Mouse (Mus musculus): ENCODE measurements around the gene Crhr1. TPM values are rescaled to one million over a fixed set of nuclear protein-coding genes. Genes with fewer than 3 reads are reported as not detected.

Crhr1 gene
- total and polyA plus RNA-seq, 3 experiments = not detected

DNA sequence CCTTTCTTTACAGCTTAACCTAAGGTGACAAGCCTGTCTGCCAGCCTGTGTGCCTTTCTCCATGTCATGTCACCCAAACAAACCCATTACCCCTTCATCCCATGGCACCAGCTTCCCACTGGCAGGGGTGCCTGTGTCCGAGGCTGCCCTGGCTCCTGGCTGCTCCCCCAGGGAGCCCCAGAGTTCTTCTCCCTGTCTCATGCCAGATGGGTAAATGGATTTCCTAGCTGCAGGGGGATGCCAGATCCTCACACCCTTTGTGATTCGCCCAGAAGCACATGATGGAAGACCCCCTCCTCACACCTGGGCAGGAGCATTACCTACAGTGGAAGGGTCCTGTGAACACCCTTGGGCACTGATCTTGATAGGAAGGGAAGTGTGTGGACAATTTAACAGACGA, 23.7 kb downstream of the Crhr1 start:
- Histone ChIP-seq H3K4me2 (ENCODE audit: insufficient read depth, low read depth, poor library complexity, severe bottlenecking) (no peak overlapping the region), H3K79me2 (replicated peaks; ENCODE audit: control insufficient read depth, extremely low read depth, insufficient read depth, poor library complexity, severe bottlenecking) (no peaks in the 10 kb centered on the region), H3K27me3 (replicated peaks) (peaks cover 8% of the 10 kb centered on the region), H3K9ac (ENCODE audit: insufficient read depth, low read depth) (no peak overlapping the region), H3K4me3 (replicated peaks in 1 of 3; ENCODE audit: low read depth in 2 of 3, low read length in 2 of 3, poor library complexity in 1 of 3) (no peak overlapping the region), H3K36me3 (replicated peaks in 1 of 2; ENCODE audit: control insufficient read depth in 1 of 2, insufficient read depth in 1 of 2, low read length in 1 of 2) (no peaks in the 10 kb centered on the region), H3K4me1 (ENCODE audit: control insufficient read depth in 1 of 2, insufficient read depth in 2 of 2) (peaks cover 0 to 17% of the 10 kb centered on the region in 2 experiments; a peak in 2 of 4 replicates), H3K27ac (ENCODE audit: insufficient read depth, low read depth) (no peak overlapping the region), H3K9me3 (replicated peaks; ENCODE audit: low read length) (no peaks in the 10 kb centered on the region)
- TF ChIP-seq KAT2A (IDR thresholded peaks at IDR 0.05; ENCODE audit: insufficient replicate concordance, low read length) (no peak), PAX5 (IDR thresholded peaks at IDR 0.05; ENCODE audit: low read length) (no peak), SMC3 (IDR thresholded peaks at IDR 0.05; ENCODE audit: low read depth, low read length) (no peak)
- dilution Hi-C loops (cut with MboI; ENCODE audit: extremely low pct_ligation_motif_present, extremely low pct_unique_long_range_greater_than_20kb, low sequenced_read_pairs) = no loop called here
- DNase-seq (ENCODE audit: extremely low read depth) = no peak
- in situ Hi-C loops (cut with MboI; ENCODE audit: low pct_ligation_motif_present, low pct_unique_long_range_greater_than_20kb, low sequenced_read_pairs) = no loop called here

DNA sequence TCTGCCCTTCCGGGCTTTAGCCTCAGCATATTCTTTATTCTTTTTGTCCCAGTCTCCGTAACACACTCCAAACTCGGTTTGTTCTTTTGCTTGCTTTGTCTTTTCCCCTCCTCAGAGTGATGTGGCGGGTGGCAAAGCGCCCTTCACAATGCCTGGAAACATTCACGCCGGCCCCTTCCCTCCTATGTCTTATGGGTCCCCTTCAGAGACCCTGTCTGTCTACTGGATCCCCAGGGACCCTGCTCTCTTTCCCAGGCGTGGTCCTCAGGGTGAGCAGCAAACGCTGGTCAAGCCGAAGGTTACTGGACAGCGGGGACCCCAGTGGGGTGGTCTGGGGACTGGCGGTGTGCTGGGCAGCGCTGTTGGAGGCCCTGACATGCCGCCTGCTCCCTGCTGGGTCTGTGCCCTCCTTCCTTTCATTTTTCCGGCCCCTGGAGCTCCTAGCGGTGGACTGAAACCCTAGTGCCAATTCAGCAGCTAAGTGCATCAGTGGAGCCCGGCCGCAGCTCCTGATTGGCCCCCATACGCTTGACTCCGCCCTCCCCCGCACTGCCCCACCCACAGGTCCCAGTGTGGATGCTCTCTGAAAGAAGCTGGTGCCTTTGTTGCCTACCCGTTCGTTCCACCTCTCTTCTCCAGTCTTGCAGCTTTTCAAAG, 25.1 kb downstream of the Crhr1 start:
- Histone ChIP-seq H3K9me3 (replicated peaks; ENCODE audit: low read length) (no peaks in the 10 kb centered on the region), H3K36me3 (replicated peaks in 1 of 2; ENCODE audit: control insufficient read depth in 1 of 2, insufficient read depth in 1 of 2, low read length in 1 of 2) (no peaks in the 10 kb centered on the region), H3K4me3 (replicated peaks in 1 of 3; ENCODE audit: low read depth in 2 of 3, low read length in 2 of 3, poor library complexity in 1 of 3) (no peak overlapping the region), H3K9ac (ENCODE audit: insufficient read depth, low read depth) (no peak overlapping the region), H3K79me2 (replicated peaks; ENCODE audit: control insufficient read depth, extremely low read depth, insufficient read depth, poor library complexity, severe bottlenecking) (no peaks in the 10 kb centered on the region), H3K27ac (ENCODE audit: insufficient read depth, low read depth) (no peak overlapping the region), H3K4me1 (ENCODE audit: control insufficient read depth in 1 of 2, insufficient read depth in 2 of 2) (peaks cover 2 to 29% of the 10 kb centered on the region in 2 experiments; a peak in 3 of 4 replicates), H3K27me3 (replicated peaks) (peaks cover 4% of the 10 kb centered on the region), H3K4me2 (ENCODE audit: insufficient read depth, low read depth, poor library complexity, severe bottlenecking) (no peak overlapping the region)
- DNase-seq (ENCODE audit: extremely low read depth) = peak; percentile 52
- TF ChIP-seq E2F4 (IDR thresholded peaks at IDR 0.05; ENCODE audit: insufficient replicate concordance, low read depth, low read length) (no peak), JUND (conservative IDR thresholded peaks at IDR 0.05; ENCODE audit: low read depth, low read length) (no peak), JUN (IDR thresholded peaks at IDR 0.05; ENCODE audit: insufficient read depth, low read depth, low read length) (no peak), BHLHE40 (IDR thresholded peaks at IDR 0.05; ENCODE audit: low read depth, low read length) (no peak), MAFK (IDR thresholded peaks at IDR 0.05; ENCODE audit: insufficient replicate concordance, low read length) (no peak), CHD1 (IDR thresholded peaks at IDR 0.05; ENCODE audit: low read depth, low read length) (no peak), CTCF (conservative IDR thresholded peaks at IDR 0.05 in 1 of 2, IDR thresholded peaks at IDR 0.05 in 1 of 2; ENCODE audit: low read depth in 2 of 2, low read length in 2 of 2) (no peak), UBTF (IDR thresholded peaks at IDR 0.05; ENCODE audit: low read depth, low read length) (no peak), MAX (IDR thresholded peaks at IDR 0.05; ENCODE audit: low read length) (no peak), NRF1 (IDR thresholded peaks at IDR 0.05; ENCODE audit: low read depth, low read length) (no peak), RCOR1 (conservative IDR thresholded peaks at IDR 0.05; ENCODE audit: low read depth, low read length) (no peak), POLR2AphosphoS2 (IDR thresholded peaks at IDR 0.05; ENCODE audit: low read depth, low read length) (no peak), CHD2 (IDR thresholded peaks at IDR 0.05; ENCODE audit: low read length) (no peak), RAD21 (IDR thresholded peaks at IDR 0.05; ENCODE audit: low read depth, low read length) (no peak), PAX5 (IDR thresholded peaks at IDR 0.05; ENCODE audit: low read length) (no peak), ZC3H11A (IDR thresholded peaks at IDR 0.05; ENCODE audit: low read depth, low read length) (no peak), EP300 (IDR thresholded peaks at IDR 0.05; ENCODE audit: low read length) (no peak), TCF12 (IDR thresholded peaks at IDR 0.05; ENCODE audit: low read depth, low read length) (no peak), TBP (conservative IDR thresholded peaks at IDR 0.05; ENCODE audit: low read depth, low read length) (no peak)
- dilution Hi-C loops (cut with MboI; ENCODE audit: extremely low pct_ligation_motif_present, extremely low pct_unique_long_range_greater_than_20kb, low sequenced_read_pairs) = no loop called here
- in situ Hi-C loops (cut with MboI; ENCODE audit: low pct_ligation_motif_present, low pct_unique_long_range_greater_than_20kb, low sequenced_read_pairs) = no loop called here
